Mouse (Mus musculus) lung, postnatal 0 days (tissue): ENCODE measurements at regions not wholly inside any gene's neighbourhood (a gene's known extent, or its start where the extent isn't known, plus 50 kb on each side); places are given as distances from the start of the nearest gene placed in this dataset.

ENCODE experiments used
- CTCF ChIP-seq: IDR thresholded peaks from 2 replicates; pipeline ENCODE4 v1.5.1; 2016; ENCODE audit warnings: antibody characterized with exemption, mild to moderate bottlenecking
- EP300 ChIP-seq: IDR thresholded peaks from 2 replicates; pipeline ENCODE4 v1.6.1; 2016; ENCODE audit warnings: antibody characterized with exemption, mild to moderate bottlenecking, control low read depth

DNA sequence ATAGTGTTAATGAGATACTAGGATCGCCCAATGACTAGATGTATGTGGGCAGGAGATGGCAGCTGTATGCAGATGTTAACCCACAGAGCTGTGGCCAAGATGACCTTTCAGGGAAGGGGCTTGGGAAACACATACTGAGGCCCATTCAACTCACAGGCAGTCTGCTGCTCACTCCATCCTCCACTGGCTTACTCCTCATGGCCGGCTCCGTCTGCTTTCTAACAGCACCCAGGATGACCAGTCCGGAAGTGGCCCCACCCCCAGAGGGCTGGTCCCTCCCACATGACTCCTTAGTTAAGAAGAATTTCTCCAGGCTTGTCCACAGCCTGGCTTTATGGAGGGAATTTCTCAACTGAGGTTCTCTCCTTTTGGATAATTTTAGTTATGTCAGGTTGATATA lies 161.8 kb upstream of the Fbxl17 start:
- TF ChIP-seq CTCF (no peak), EP300 (no peak)
